ENCODE assay signal across 9 mouse cellular contexts in the genomic region with DNA sequence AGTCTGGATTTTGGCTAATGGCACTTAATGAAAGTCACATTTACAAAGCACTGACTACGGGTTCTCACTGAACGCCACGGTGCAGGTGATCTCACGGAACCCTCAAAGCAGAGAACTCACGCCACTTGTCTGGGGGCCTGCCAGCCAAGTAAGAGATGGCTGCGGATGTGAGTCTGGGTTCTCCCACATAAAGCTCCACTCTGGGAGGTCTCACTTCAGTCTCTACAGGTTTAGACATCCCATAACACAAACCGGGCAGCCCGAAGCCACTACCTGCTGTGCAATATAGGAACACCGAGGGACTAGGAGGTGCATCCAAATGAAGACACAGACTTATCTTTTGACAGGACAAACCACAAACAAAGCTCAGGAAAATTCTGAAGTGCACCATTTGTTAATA.
DNase-seq lines count a peak whose midpoint lies in the region; ATAC-seq lines count a peak whose summit lies in the region.
"Had no signal": no experiment of that assay in that cellular context is flagged by ENCODE, and none has a peak within 500 bp of the region (broad histone marks: within the 10 kb centered on the region; RNA-seq: fewer than 3 reads in every experiment).

No protein-coding gene starts in this region.

- no peak for ATAC-seq in cerebellum, adult (ENCODE audit: insufficient number of reproducible peaks, low FRiP score, low TSS enrichment)
- ATAC-seq in lung, embryonic 16.5 days (ENCODE audit: low read depth) = no peak
- ATAC-seq in stomach, embryonic 14.5 days (ENCODE audit: insufficient number of reproducible peaks, insufficient read depth, low FRiP score, low read depth) = no peak

- WGBS in lung, embryonic 16.5 days = 51% methylated on average over 9 of the region's 9 CpGs
- WGBS in limb, embryonic 10.5 days = 75% methylated on average over 9 of the region's 9 CpGs
- 60% methylated on average over 9 of the region's 9 CpGs for WGBS in stomach, embryonic 14.5 days

- peak; percentile 53 for DNase-seq in cerebellum, adult 9-11 months
- no peak for DNase-seq in lung, postnatal 10 days
- no peak for DNase-seq in limb, embryonic 10.5 days (ENCODE audit: low spot score)
- DNase-seq in spleen, postnatal 14 days (ENCODE audit: low spot score in 2 of 2) = no peak
- DNase-seq in ovary, postnatal 36 days (ENCODE audit: low spot score) = no peak
- DNase-seq: layer of hippocampus, adult 9-11 months had no signal

- H3K4me1 ChIP-seq in lung, embryonic 16.5 days (replicated peaks; ENCODE audit: control insufficient read depth, insufficient read depth, low read length) = peaks cover 5% of the 10 kb centered on the region; the same call in 1 of the 2 replicates
- peaks cover 19% of the 10 kb centered on the region for H3K4me1 ChIP-seq in limb, embryonic 10.5 days
- peaks cover 9% of the 10 kb centered on the region; the same call in 1 of the 2 replicates for H3K4me1 ChIP-seq in stomach, embryonic 14.5 days (ENCODE audit: control insufficient read depth, insufficient read depth, low read length)

- no peak overlapping the region for H3K9ac ChIP-seq in lung, embryonic 16.5 days (ENCODE audit: low read length)
- H3K9ac ChIP-seq in stomach, embryonic 14.5 days (replicated peaks; ENCODE audit: low read depth, low read length) = no peak overlapping the region

- peak overlapping the region; percentile 81 for H3K4me3 ChIP-seq in lung, embryonic 16.5 days (ENCODE audit: low read length)
- H3K4me3 ChIP-seq in limb, embryonic 10.5 days = peak overlapping the region; percentile 83
- peak overlapping the region; percentile 88 for H3K4me3 ChIP-seq in stomach, embryonic 14.5 days (ENCODE audit: low read depth, low read length)

- H3K27me3 ChIP-seq in lung, embryonic 16.5 days (ENCODE audit: control insufficient read depth, insufficient read depth, low read depth, low read length) = no peaks in the 10 kb centered on the region
- no peaks in the 10 kb centered on the region for H3K27me3 ChIP-seq in limb, embryonic 10.5 days (ENCODE audit: low read depth, poor library complexity, severe bottlenecking)
- H3K27me3 ChIP-seq in stomach, embryonic 14.5 days (ENCODE audit: control insufficient read depth, insufficient read depth, low read length) = no peaks in the 10 kb centered on the region

- H3K9me3 ChIP-seq in lung, embryonic 16.5 days (ENCODE audit: control insufficient read depth, low read length) = peaks cover 2% of the 10 kb centered on the region
- H3K9me3 ChIP-seq in limb, embryonic 10.5 days (replicated peaks) = no peaks in the 10 kb centered on the region
- H3K9me3 ChIP-seq in stomach, embryonic 14.5 days (ENCODE audit: control insufficient read depth, low read depth, low read length) = no peaks in the 10 kb centered on the region

- H3K36me3 ChIP-seq in lung, embryonic 16.5 days (ENCODE audit: control insufficient read depth, insufficient read depth, low read length) = no peaks in the 10 kb centered on the region
- peaks cover 8% of the 10 kb centered on the region; the same call in 1 of the 2 replicates for H3K36me3 ChIP-seq in limb, embryonic 10.5 days
- no peaks in the 10 kb centered on the region for H3K36me3 ChIP-seq in stomach, embryonic 14.5 days (ENCODE audit: control insufficient read depth, insufficient read depth, low read length)

- no peak overlapping the region for H3K27ac ChIP-seq in lung, embryonic 16.5 days (ENCODE audit: low read length)
- H3K27ac ChIP-seq in limb, embryonic 10.5 days = no peak overlapping the region
- H3K27ac ChIP-seq in stomach, embryonic 14.5 days (ENCODE audit: low read length) = no peak overlapping the region

- peak overlapping the region; percentile 86; the same call in 1 of the 2 replicates for H3K4me2 ChIP-seq in lung, embryonic 16.5 days (ENCODE audit: low read depth, low read length)
- peak overlapping the region; percentile 78 for H3K4me2 ChIP-seq in stomach, embryonic 14.5 days (replicated peaks; ENCODE audit: low read depth, low read length)
